Mouse (Mus musculus): ENCODE results near the gene Riox2. TPM values are rescaled to one million over a fixed set of nuclear protein-coding genes. Genes with fewer than 3 reads are reported as not detected.
"Not testable (repeated sequence)": the region's sequence is repeated elsewhere in the genome, so short reads cannot be mapped to it uniquely, and the experiment has no call there.

The Riox2 gene
- total RNA-seq (2021), result 21.2 and 25.8 TPM in 2 replicates
- long read RNA-seq, experiment 1, transcript Riox2-201 (10 exons, 2,159 nt), result major isoform, 31 of 41 reads
- long read RNA-seq, experiment 1, partial matches to known transcripts, result 5 of 41 reads
- long read RNA-seq, experiment 1, other reads (novel, unspliced or antisense), result 5 of 41 reads
- long read RNA-seq, experiment 2, transcript Riox2-201 (10 exons, 2,159 nt), result major isoform, 21 of 29 reads
- long read RNA-seq, experiment 2, partial matches to known transcripts, result 5 of 29 reads
- long read RNA-seq, experiment 2, other reads (novel, unspliced or antisense), result 3 of 29 reads

DNA sequence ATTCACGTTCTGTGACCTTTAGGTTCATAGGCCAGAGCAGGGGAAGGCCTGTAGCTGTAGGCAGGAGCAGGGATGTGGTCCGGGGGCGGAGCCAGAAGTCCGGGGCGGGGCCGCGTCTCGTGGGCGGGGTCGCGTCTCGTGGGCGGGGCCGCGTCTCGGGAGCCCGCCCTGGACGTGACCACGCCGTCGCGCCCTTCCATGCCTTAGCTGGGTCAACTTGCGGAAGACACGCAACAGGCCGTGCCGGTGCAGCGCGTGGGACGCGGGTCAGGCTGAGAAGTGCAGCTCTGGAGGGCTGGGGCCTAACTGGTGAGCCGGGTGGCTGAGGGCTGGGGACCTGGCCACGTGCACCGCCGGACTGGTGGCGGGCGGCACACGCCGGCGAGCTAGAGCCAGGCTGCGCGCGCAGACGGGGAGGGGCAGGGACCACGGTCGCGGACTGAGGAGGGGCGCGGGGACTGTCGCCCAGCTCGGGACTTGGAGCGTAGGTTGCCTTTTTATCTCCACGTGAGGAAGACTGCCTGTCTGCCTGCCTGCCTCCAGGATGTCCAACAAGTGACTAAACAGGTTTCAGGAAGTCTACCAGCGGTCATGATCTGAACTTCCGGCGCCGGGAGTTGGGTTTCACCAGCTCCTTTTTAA, at the start of gene Riox2:
Gene Riox2 (plus strand): TSS at position 139 of the 642 bp plus-strand sequence.
- DNase-seq, result peak; percentile 93

DNA sequence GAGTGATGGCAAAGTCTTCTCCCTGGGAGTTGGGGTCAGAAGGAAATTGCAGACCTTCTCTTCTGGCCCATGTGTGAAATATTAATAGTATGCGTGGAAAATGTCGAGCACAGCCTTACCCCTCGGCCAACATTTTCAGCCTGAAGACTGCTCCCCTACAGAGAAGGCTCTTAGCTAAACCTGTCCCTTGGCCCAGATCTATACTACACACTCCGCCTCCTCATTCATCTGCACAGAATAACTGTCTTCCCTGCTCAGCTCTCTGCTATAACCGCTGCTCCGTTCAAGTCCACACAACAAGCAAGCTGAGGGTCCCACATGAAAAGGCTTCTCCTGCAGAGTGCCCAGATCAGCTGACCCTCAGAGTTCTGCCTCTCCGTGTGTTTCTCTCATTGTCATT, 43.6 kb upstream of the Riox2 start:
- no peak for DNase-seq

DNA sequence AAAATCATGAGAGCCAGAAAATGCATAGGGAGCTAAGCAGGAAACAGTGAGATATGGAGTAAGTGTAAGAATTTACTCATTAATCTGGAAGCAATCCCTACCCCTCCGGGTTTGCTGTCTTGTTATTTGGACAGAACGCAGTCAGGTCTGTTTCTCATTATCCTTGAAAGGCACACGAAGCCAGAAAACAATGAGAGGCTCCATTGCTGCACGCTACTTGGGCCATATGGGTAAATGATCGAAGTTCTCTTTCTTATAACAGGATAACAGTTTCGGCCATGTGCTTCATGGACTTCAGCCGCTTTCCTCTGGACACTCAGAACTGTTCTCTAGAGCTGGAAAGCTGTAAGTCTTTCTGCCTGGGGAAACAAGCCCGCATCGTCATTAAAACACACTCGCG, 38.4 kb upstream of the Riox2 start:
- no peak for DNase-seq

DNA sequence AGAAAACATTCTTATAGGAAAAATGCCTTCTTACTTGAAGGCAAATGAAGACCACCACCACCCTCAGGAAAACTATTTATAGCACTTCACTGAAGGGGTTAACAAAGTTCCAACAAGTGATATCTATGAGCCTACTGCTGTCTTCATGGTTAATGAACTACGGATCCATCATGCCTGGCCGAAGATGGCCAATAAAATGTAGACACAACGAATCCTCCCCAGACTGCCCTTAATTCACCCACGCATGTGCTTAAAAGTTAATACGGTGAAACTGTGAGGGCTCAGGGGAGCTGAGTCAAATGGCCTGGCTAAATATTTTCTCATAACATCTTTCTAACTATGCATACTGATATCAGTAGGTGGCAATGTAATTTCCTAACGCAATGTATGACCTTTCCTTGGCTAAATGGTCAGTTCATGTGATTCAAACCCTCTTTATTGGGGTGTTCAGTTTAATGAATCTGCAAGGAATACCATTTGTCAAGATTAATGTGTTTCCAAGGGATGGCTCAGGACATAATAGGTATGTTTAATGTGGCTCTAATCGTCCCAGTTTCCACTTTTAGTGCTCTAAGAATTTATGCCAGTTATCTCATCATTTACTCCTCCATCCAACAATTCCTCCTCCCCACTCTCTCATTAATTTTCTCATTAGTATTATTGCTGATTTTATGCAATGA, 26.6 kb upstream of the Riox2 start:
- no peak for DNase-seq

DNA sequence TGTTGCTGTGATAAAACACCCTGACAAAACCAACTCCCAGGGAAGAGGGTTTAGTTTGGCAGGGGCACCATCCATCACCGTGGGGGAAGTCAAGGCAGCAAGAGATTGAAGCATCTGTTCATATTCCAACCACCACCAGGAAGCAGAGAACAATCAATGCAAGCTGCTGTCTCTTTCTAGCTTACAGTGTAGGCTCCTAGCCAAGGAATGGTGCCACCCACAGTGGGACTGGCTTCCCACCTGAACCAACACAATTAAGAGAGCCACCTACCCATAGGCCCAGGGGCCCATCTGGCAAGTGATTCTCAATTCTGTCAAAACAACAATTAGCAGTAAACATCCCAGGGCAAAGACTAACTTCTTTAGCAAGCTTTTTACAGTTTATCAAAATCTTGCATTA, 23.4 kb upstream of the Riox2 start:
- no peak for DNase-seq

DNA sequence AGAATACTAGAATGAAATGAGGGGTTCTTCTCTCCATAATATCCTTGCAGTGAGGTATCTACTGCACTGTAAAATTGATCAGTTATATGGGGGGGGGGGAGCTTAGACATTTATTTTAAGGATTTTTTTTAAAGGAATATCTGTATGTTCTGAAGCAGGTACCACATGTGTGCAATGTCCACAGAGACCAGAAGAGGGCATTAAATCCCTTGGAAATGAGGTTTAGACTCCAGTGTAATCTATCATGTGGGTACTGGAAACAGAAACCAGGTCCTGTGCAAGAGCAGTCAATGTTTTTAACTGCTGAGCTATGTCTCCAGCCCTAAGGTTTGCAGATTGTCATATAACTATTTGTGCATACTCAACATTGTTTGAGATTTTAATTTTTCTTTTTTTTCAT, 22.5 kb upstream of the Riox2 start:
- DNase-seq, result no peak

DNA sequence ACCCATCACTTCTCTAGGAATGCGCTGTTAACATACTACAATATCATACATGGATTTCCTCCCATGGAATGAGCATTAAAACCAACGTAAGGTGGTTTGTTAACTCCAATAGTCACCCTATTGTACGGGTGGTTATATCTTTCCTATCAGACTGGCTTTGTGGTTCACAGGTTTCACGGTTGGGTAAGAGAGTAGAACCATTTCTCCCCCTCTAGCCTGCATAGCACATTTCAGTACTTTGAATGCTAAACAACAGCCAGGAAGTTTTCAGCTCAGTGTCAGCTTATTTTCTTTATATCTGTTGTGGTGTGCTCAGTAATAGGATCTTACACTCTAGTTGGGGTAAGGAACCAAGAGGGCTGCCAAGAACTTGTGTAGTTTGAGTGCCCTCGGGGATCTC, 19.8 kb upstream of the Riox2 start:
- DNase-seq, result no peak

DNA sequence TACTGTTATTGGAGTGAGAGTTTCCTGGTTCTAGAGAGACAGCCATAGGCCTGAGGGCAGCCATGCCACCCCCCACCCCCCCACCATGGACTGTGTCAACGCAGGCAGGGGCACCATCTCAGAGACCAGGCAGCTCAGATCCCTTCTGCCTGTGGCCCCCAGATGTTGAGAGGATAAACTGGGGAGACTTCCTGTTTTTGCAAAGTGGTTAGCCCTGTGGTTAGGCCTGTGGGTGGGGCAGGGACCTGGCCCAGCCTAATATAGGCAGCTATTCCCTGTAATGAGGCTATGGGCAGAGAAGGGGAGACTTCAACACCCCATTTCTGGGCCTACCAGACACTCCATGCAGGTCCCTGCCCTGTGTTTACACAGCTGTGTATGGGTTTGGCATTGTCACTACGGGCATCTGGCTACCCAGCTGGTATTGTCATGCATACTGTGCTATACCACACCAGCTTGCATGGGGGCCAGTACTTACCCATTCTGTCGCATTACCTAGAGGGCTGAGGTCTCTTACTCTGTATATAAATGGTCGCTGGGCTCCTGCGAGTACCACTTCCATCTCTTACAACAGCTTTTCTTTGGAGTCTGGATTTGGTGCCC, 12.2 kb upstream of the Riox2 start:
- not testable (repeated sequence) for DNase-seq

DNA sequence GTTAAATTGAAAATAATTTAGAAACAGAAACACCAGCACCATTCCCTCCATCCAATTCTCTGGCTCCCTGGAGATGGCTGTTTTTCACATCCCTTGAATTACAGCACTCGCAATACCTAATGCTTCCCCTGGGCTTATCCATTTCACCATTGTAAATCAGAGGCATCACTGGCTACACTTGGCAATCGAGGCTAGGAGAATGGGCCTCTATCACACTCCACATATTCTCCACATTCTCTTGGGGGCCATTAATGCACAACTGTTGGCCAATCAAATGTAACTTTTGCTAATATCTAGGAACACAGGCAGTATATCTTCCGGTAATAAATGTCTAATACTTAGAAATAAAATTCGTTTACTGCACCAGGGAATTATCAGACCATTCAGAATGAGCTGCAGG, 8.0 kb upstream of the Riox2 start:
- no peak for DNase-seq

DNA sequence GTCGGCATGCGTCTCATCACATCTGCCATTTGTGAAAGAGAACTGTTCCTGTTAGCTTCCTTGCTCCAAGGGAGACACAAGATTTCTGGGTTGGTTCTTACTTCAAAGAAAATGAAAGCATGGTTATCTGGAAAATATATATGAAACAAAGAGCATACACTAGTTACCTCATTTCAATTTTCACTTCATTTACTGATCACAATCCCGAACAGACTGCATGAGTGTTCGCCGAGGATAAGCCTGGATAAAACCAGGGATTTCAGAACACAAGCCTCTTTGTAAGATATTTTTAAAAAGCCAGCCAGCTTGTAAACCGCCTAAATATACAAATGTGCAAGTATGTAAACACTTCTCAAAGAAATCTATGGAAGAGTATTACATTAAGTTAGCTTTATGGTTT, 7.6 kb upstream of the Riox2 start:
- DNase-seq, result no peak

DNA sequence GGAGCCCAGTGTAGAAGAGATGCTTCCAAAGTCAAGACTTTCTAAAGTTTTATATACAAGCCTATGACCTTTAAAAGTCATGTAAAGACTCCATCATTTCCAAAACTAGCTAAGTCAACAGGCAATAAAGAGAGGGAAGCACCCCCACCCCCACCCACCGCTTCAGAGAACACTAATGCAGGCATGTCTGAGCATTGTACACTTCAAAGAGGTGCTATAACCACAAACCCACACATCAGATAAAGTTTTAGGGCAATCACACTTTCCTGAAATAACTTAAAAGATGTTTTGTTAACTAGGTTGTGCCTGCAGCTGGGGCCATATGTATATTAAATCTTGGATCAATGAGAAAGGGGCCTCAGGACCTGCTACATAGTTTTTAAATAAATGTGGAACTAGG, 1.7 kb upstream of the Riox2 start:
- DNase-seq, result no peak

DNA sequence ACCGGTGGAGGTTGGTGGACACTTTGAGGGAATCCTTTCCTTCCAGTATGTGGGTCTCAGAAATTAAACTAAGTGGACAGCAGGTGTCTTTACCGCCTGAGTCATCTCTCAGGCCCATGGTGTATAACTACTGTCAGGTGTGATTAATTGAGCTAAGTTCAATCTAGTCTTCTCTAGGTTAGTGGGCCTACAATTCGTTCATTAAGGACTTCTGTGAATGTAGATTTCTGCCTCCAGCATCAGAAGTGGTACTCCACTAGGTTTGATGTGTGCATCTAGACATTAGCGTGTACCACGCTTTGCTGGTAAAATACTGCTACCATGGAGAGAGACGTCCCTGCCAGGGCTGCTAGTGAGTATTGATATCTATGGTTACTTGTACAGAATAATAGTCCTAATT, 971 bp downstream of the Riox2 start:
- DNase-seq, result no peak

DNA sequence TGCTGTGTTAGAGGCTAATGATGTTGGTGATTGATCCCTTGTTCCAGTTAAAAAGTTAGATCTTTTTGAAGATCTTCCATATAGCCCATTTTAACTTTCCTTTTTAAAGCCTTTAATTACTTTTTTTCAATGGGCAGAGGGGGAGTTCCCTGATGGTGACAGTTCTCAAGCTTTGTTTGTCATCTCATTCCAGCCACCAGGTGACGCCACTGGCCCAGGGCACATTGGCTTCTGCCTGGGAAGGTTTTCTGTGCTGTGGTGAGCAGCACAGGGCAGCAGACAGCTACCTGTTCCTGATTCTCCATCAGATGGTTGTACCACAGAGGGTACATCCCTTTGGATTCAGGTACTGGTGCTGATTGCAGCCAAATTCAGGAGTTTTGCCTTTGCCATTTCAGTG, 3.2 kb downstream of the Riox2 start:
- peak; percentile 86 for DNase-seq

DNA sequence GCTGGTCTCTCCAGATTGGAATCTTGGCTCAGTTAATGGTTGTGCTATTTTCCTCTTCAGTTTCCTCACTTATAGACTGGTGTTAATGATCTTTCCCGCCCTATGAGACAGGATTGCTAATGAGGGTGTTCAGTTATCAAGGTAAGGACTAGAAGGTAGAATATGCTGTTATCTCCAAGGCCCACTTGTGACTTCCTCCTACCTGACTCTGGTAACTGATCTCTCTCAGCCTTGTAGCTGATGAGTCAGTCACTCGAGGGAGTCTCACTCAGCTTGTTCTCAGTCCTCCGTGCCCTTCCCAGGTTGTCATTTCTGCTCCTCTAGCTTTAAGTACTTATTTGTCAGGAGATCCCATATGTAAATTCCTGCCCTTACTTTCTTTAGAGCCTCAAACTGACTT, 6.4 kb downstream of the Riox2 start:
- DNase-seq, result no peak

DNA sequence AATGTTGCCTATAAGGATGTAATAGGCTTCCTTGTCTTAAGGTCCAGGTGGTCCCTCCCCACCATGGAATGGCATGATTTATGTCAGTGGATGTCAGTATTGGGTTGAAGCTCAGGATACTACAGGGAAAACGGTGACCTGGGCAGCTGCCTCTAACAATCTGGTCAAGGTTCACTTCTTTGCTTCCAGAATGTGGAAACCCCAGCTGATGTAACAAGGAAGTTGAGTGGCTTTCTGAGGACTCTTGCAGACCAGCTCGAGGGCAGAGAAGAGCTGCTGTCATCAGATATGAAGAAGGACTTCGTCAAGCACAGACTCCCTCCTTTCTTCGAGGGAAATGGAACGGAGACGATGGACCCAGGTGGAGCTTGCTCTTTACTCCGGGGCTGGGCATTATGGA, 15.7 kb downstream of the Riox2 start:
- DNase-seq, result peak; percentile 10

DNA sequence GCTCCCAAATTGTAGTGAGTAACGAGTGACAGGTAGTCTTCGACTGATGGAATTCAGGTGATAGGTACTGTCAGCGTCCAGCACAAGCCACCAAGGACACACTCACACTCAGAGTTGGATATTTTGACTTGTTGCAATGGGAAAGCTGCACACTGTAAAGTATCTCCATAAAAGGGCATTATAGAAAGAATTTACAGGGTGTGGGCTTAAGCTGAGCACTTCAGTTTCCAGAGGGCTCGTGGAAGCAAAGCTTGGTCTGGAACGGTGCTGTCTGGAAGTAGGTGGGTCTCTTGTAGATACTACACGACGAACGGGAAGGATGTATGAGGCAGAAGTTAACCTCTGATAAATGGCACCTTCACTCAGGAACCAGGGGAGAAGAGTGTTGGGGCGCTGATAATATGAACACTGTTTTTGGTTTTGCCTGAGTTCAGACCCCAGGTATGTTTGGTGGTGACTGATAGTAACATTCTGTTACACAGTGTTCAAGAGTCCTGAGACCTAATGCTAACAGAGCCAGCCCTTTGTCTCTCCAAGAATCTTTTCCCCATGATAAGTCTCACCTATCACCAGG, 16.5 kb downstream of the Riox2 start:
- no peak for DNase-seq

DNA sequence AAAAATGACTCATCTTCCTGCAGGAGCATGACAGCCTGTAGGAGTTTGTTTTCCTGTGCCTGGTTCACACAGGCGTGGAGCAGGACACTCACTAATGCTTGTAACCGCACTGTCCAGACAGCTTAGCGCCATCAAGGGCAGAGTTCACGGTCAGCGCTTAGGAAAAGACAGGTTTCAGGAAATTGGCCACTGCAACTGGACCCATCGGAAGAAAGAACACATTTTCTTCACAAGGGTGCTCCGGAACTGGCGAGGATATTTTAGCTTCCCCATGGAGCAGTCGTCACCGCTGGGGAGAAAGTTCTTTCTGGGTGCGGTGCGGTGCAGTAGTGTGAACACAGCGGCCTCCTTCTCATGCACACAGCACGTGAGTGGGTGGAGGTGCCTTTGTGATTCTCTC, 21.6 kb downstream of the Riox2 start:
- peak; percentile 24 for DNase-seq

DNA sequence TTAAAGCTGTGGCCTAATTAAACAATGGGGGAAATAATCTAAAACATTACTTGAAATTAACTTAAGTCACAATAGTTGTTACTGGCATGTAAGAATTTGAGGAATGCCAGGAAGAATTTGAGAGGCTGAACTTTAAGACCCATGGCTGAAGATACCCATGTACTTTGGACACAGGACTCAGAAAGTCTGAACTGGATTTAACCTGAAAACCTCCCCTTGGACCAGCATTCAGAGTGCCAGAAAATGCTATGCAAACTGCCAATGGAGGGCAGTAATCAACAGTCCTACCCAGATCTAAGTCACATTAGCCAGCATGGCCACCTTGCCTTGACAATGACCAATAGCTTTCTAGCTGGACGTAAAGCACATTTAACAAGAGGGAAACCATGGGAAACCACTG, 26.4 kb downstream of the Riox2 start:
- no peak for DNase-seq

DNA sequence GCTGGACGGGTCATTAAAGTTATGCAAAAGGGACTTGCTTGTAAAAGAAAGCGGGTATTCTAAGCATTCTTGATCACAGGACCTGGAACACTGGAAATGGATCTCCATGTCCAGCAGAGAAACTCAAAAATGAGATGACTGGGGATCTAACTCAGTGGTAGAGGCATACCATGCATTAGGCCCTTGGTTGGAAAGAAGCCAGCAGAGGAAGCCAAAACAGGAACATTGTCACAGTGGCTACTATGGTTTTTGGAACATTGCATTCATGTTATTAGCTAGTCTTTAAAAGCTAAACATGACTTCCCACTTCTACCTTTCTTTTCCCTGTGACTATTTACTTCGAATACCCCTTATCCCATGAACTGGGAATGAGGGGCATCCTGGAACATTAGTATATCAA, 27.6 kb downstream of the Riox2 start:
- no peak for DNase-seq

DNA sequence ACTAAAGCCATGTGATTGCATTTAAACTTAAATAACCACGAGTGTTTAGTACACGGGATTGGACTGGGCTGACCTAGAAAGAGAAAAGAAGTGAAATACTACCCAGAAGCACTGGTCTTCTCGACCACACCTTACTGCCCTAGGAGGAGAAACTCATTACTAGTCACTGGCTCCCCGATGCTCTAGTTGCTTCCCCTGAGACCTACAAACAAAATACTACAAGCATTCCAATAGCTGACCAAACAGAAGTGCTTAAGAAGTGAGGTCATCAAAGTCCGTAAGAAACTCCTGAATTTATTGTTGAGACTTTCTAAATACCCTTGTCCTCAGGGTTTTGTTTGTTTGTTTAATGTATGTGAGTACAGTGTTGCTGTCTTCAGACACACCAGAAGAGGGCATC, 38.3 kb downstream of the Riox2 start:
- no peak for DNase-seq

DNA sequence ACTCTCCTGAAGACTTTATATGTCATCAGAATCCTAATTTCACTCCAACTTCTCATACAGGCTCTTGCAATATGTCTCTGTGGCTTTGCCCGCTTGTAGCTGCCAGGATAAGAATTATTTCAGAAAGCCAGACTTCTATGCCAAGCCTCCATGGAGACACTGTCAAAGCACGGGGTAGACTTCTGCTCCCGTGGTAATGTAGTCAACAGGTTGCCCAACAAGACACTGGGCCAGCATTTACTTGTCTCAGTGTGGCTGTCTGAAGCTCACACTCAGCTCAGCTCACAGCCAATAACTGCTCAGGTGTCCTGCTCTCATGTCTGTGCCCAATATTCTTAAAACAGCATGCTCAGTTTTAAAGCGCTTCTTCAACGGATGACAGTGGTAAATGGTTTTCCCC, 43.6 kb downstream of the Riox2 start:
- DNase-seq, result peak; percentile 24

DNA sequence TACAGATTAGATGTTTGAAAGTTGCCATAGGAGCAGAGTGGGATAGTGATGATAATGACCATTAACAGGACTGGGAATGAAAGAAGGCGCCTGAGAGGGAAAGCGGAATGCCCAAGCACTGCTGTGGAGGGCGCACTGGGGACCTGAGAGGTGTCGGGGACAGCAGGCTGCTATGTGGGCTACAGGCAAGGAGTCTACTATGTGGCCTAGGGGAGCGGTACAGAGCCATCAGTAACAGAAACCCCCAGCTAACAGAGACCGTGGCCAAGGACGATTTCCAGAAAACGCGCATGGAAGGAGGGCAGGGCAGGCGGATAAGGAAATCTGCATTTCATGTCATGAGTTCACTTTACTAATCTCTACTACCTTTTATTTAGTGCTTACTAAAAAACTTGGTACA, 45.4 kb downstream of the Riox2 start:
- DNase-seq, result no peak

Measured in adrenal gland, postnatal 14 days (tissue).